ENCODE assay signal across 8 mouse cellular contexts in the genomic region with DNA sequence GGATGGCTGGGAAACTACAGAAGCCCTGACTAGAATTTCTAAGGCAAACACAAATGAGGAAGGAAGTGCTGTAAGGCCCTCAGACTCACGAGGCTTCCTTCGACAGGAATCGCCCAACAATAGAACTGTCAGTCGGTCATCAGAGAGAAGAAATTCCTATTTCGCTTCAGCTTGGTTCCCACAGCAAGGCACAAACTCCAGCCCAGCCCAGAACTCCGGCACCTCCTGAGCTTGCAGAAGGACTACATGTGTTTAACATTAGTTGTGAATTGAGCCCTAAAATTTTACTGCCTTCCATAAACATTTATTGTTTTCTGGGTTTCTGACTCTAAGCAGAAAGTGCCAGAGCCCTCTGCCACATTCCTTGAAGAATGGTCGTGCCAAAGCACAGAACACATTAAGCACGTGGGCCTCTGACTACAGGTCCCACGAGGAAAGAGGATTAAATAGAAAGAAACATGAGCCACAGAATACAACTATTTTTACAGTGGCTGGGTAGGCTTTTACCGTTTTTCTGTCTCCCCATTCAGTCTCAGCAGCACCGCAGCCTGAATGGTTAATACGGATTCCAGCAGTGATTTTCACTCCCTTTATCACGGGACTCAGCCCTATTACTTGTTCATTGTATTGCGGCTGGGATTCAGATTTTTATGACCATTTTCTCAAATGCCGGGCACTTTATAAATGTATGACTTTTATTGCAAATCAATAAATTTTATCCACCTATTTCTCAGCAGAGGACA.
DNase-seq lines count a peak whose midpoint lies in the region; ATAC-seq lines count a peak whose summit lies in the region.

No protein-coding gene starts in this region.

- peak; percentile 6 for DNase-seq in adrenal gland, postnatal 10 days
- no peak for DNase-seq in adrenal gland, postnatal 4 days (ENCODE audit: low spot score in 2 of 2)
- peak; percentile 55 for DNase-seq in embryo, embryonic 11 days
- DNase-seq in heart, postnatal 4 days = peak; percentile 24
- DNase-seq in limb, embryonic 11.5 days (ENCODE audit: low spot score) = peak; percentile 74
- no peak for DNase-seq in adipocyte (ENCODE audit: low spot score)
- DNase-seq in Muller cell, postnatal 12 days (ENCODE audit: inconsistent ontology term) = no peak
- no peak for DNase-seq in cerebellum, postnatal 36 days

- 10% methylated on average over 15 of the region's 15 CpGs for WGBS in limb, embryonic 11.5 days

- ATAC-seq in limb, embryonic 11.5 days (ENCODE audit: insufficient number of reproducible peaks, low FRiP score, low TSS enrichment, low read depth) = peak; percentile 89

- H3K4me3 ChIP-seq in limb, embryonic 11.5 days (ENCODE audit: low read depth, low read length) = no peak overlapping the region

- H3K9ac ChIP-seq in limb, embryonic 11.5 days (ENCODE audit: low read length) = no peak overlapping the region

- H3K4me1 ChIP-seq in limb, embryonic 11.5 days (ENCODE audit: control insufficient read depth, insufficient read depth, low read length) = peaks cover 28% of the 10 kb centered on the region

- H3K4me2 ChIP-seq in limb, embryonic 11.5 days (ENCODE audit: low read depth, severe bottlenecking) = no peak overlapping the region

- H3K36me3 ChIP-seq in limb, embryonic 11.5 days (ENCODE audit: control insufficient read depth, insufficient read depth, low read length) = no peaks in the 10 kb centered on the region

- peak overlapping the region; percentile 77 for H3K27ac ChIP-seq in limb, embryonic 11.5 days (replicated peaks; ENCODE audit: low read depth, low read length)

- H3K9me3 ChIP-seq in limb, embryonic 11.5 days (ENCODE audit: control insufficient read depth, low read length) = no peaks in the 10 kb centered on the region

- H3K27me3 ChIP-seq in limb, embryonic 11.5 days (ENCODE audit: control insufficient read depth, insufficient read depth, low read length) = no peaks in the 10 kb centered on the region

Comparison
In these comparisons a context has a peak if more than half of its experiments do, and no peak if none do; other contexts are left out.
1. DNase-seq: peak in adrenal gland, postnatal 10 days (single experiment), embryo, embryonic 11 days (single experiment), heart, postnatal 4 days (single experiment) and limb, embryonic 11.5 days (single experiment); none in adrenal gland, postnatal 4 days (0 of 2), adipocyte (single experiment), Muller cell, postnatal 12 days (single experiment) and cerebellum, postnatal 36 days (0 of 2).